Mouse (Mus musculus): ENCODE data around the gene Ube3b. TPM values are rescaled to one million over a fixed set of nuclear protein-coding genes. Genes with fewer than 3 reads are reported as not detected.

Gene Ube3b
- total RNA-seq, 2 experiments from 2014 or later: 62.7 to 67.8 TPM

DNA sequence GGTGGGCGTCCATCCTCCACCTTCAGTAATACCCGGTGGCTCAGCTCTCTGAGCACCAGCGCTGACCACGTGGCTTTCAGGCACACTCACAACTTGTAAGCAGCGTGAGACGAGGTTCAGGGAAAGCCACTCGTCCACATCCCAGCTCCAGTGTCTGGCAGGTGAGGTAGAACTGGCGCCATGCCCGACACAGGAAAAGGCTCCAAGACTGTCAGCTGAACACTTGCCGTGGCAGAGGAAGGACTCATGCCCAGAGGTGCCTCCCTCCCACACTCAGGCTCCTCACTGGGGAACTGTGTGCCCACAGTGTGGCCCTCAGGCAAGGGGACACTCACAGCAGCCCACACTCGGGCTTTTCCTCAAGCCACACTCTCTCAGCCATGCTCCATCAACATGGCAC, 7.2 kb upstream of the Ube3b start:
- no peak for DNase-seq (ENCODE audit: low spot score in 2 of 2)

DNA sequence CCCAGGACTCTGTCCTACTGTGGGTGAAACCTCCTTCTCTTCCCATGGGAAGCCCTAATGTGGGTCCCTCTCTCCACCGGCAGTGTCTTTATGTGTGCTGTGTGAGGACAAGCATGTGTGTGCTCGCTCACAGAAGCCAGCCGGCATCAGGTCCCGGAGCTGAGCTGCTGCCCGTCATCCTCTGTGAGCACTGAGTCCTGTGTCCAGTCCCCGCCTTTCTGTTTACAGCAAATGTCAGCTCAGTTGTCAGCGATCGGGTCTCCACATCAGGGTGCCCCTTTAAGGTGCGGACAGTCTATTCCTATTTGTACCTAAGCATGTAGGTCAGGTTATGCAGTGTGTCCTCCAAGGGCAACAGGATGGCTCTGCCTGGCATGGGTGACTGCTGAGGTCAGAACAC, 6.8 kb upstream of the Ube3b start:
- no peak for DNase-seq (ENCODE audit: low spot score in 2 of 2)

DNA sequence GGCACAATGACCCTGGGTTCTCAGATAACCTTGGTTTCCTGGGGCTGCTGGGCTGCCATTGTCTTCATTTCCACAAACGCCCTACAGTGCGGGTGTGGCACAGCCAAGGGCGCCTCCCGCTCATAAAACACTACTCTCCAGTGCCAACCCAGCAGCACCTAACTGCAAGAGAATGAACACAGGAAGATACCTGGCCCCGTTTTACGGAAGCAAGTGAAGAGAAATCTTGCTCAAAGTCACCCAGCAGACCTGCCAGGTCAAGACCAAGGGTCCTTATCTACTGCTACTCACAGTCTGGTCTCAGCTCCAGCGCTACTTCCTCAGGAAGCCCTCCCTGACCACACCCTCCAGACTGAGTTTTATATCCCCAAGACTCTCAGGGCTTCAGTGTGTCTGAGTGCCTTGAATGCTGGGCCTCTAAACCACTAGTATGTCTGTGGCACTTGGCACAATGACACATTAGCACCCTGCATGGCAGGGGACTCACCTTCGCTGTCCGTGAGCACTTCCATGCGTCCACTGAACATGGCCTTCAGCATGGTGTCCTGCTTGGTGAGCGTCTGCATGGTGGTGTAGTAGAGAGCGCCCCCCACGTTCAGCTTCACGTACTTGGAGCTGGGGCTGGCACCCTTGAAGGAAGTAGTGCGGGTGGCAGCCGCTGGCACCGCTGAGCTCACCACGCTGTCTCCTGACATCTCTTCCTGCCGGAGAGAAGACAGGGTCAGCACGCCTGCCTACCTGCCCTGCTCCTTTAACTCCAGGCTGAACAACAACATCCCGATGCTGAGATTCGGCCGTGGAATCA, 5.8 kb upstream of the Ube3b start:
- no peak for DNase-seq (ENCODE audit: low spot score in 2 of 2)

DNA sequence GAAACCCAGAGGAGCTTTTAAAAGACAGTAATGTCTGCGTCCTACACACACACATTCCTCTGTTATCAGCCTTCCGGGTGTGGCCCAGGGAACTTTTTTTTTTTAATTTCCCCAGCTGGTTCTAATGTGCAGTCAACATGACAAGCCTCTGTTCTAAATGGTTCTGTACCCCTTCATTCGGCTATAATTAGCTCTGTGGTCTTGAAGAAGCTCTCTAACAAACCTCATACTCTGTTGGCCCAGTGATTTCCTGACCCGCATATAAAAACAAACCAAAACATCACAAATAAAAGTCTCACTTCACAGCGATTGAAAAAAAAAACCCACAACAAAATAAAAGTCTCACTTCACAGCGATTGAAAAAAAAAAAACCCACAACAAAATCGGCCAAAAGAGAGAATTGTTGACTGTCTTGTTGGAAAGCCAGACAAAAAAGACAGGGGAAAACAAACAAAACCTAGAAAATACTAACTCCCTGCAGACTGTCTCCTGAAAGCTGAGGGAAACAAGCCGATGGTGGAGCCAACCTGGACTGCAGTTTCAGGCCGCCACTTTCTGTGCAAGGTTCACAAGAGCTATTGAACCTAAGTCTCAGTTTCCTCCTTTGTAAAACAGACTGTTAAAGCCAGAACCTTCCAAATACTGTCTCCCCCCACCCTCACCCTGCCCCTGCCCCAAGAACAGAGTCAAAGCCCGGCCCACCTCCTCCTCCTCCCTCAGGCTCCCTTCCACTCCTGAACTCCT, 2.1 kb upstream of the Ube3b start:
- no peak for DNase-seq (ENCODE audit: low spot score in 2 of 2)

DNA sequence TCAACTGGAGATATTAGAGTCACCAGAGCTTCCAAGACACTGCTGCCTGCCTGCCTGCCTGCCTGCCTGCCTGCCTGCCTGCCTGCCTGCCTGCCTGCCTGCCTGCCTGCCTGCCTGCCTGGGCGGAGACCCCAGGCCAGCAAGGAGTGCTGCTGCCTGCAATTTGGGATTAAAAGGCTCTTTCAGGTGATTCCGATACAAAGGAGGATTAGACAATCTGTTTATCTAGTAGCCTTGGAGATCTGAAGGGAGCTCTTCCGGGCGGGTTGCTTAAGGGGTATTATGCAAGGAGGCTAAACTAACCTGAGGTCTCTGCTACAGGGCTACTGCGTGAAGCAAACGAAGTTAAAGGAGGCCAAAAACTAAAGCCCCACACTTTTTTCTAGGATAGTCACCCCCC, 1.5 kb upstream of the Ube3b start:
- no peak for DNase-seq (ENCODE audit: low spot score in 2 of 2)

DNA sequence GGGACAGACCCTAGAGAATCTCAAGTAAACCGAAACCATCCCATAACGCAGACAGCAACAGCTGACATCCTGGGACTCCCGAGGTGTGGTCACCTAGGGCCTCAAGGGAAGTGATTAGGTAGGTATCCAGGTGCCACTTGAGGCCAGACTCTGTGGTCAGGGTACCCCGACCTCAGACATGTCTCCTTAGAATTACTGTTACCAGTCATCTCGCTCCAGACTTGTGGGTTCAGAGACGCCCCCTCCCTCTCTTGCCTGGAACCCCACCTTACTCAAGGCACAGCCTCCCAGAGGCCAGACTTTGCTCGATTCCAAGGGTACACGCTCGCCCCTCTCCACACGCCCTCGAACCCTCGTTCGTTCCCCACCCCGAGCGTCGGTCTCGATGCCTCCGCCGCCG, 644 bp upstream of the Ube3b start:
- DNase-seq (ENCODE audit: low spot score in 2 of 2): no peak

DNA sequence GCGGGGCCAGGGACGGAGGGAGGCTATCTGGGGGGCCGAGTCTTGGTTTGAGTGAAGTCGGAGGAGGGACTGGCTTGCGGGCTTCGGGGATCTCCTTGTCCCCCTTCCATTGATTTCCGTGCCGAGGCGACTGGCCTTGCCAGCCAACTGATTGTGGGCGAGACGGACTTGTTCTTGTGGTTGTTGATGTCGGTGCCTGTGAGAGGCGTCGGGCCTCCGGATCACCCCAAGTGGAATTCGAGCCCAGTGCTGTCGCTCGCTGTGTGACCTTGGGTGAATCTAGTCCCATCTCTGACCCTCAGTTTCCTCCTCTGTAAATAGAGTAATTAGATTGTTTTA, 575 bp downstream of the Ube3b start:
- no peak for DNase-seq (ENCODE audit: low spot score in 2 of 2)

DNA sequence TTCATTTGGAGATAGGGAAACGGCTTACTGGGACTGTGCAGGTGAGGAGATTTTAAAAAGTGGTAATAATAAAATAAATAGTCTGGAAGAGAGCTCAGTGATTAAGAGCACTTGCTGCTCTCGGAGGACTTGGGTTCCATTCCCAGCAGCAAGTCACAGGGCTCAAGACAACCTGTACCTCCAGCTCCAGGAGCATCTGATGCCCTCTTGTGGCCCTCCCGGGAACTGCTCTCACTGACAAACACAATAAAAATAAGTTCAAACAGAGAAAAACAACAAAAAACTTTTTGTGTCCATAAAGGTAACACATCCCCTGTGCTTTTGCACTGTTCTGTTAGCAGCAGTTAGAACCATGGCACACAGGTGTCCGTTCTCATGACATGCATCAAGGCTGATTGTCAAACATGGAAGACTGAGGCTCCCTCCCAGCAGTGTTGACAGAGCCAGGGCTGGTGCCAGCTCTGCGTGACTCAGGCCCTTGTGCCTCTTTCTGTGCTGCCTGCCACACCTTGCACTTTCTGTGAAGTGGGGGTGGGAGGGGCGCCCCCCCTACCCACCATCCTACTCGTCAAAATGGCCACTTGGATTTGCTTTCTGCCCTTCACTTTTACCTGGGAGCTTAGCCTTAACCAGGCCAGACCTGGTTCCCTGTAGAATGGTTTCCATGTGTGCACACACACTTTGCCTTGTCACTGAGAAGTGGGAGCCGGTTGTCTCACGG, 2.9 kb downstream of the Ube3b start:
- DNase-seq (ENCODE audit: low spot score in 2 of 2): peak; percentile 26 to 58

DNA sequence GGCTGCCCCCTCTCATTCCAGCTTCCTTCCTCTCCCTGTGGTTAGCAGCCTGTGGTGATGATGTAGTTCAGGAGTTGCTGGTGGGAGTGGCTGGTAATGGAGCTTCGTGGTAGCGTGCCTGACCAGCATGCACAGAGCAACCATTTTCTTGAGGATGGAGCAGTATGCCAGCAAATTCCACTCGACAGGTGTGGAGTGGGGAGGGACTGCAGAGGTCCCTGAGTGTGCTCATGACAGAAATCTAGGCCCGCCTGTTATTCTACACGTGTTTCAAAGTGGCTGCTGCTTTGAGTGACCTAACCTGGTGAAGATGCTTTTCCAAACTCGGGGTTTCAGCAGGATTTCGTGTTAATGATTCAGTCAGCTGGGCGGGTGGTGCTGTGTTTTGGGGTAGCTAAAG, 4.0 kb downstream of the Ube3b start:
- DNase-seq (ENCODE audit: low spot score in 2 of 2): no peak

DNA sequence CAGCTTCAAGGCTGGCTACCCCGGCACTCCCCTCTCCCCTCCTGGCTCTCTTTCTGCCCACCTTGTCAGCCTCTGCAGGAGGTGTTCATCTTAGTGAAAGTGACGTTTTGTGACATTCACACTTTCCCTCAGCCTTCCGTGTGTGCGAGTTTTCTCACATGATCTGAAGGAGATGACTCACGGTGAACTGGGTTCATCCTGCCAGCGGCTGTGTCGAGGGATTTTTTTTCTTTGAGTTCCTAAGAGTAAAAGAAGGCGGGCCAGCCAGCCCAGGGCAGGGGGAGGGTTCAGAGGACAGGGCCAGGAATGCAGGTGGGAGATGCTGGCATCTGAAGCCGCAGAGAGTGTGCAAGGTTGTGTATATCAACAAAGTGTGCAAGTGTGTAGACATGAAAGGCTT, 12.8 kb downstream of the Ube3b start:
- no peak for DNase-seq (ENCODE audit: low spot score in 2 of 2)

DNA sequence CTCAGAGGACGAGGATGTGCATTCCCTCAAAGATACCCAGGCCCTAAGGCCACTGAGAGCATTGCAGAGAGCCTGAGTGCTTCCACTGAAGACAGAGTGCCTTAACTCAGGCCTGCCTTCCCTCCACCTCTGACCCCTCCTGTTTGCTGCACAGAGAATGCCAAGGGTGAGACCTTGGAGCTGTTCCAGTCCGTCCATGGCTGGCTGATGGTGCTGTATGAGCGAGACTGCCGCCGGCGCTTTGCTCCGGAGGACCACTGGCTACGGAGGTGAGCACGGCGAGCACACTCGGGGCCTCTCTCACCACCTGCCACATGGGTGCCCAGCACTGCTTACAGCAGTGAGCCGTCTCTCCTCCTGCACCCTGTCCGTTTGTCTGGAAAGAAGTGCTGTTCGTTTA, 26.2 kb downstream of the Ube3b start:
- DNase-seq (ENCODE audit: low spot score in 2 of 2): peak; percentile 53 to 71

DNA sequence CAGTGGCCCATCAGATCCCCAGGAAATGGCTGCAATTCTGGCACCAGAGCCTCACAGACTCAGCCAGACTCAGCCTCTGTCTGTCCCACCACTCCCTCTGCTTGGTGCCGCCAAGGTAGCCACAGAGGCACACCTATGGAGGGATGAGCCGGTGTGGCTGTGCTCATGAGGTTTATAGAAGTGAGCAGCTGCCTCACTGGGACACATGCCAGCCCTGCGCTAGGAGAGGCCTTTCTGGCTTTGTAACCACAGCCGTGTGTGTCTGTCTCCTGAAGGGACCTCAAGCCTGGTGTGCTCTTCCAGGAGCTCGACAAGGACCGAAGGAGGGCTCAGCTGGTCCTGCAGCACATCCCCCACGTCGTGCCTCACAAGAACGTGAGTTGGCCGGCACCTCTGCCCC, 26.9 kb downstream of the Ube3b start:
- no peak for DNase-seq (ENCODE audit: low spot score in 2 of 2)

DNA sequence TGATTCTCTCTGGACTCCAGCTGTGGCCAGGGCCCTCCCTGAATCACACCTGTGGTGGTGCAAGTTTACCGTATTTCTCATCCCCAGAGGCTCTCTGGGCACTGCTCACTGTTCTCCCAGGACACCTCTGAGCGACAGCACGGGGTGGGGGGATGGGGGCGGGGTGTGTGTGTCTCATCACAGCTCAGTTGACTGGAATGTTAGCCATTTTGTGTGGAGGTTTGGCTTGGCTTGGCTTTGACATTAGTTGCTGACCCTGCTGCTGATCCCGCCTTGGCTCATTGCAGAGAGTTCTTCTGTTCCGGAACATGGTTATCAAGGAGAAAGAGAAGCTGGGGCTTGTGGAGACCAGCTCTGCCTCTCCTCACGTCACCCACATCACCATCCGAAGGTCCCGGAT, 27.4 kb downstream of the Ube3b start:
- no peak for DNase-seq (ENCODE audit: low spot score in 2 of 2)

DNA sequence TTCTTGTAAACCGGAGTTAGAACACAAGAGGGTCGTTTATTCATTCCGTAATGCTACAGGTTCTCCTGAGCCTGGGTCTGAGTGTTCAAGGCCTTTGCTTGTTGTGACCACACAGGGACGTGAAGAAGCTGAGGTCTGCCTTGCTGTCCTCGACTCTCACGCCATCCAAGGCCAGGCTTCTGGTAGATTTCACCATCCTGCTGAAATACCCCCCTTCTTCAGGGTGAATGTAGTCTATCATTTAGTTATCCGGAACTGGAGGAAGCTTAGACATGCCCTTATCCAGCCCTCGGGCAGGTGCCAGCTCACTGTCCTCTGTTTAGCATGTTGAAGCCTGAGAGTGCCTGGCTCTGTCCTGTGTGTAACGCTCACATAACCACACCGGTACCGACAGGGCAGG, 28.4 kb downstream of the Ube3b start:
- no peak for DNase-seq (ENCODE audit: low spot score in 2 of 2)

DNA sequence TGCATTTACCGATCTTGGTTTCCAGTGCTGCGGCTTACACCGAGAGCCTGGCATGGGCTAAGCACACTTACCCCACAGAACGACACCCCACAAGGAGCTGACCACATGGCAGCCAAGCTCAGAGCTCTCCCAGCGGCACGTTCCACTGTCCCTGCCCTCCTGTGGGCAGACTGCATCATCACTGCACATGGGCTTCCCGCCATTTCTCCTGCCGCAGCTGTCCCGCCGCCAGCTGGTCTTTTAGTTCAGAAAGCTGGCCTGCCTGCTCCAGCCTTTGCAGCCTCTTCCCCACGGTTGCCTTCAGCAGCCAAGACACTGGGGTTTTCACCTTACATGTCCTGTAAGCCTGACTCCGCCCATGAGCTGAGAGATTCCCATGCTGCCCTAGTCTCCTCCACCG, 30.0 kb downstream of the Ube3b start:
- DNase-seq (ENCODE audit: low spot score in 2 of 2): no peak

DNA sequence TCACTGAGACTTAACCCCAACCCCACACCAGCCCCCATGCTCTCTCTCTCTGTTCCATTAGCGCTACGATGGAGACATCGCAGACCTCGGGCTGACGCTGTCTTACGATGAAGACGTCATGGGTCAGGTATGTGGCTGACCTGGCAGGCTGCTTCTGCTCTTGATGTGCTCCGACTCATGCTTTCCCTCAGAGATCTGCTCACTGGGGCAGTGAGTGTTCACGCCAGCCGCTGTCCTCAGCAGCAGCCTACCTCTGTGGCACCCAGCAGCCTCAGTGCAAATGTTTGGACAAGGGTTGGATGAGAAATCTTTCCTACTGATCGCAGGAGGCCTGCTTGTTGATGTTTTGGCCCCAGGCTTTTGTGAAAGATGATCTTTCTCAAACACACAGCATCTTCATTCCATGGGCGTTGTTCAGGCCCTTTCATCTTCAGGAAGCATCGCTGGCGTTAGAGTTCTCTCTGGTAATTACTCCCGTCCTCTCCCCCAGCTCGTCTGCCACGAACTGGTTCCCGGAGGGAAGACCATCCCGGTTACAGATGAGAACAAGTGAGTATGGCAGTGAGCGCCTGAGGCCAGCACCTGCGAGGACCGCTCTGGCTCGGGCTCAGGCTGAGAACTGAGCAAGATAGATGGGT, 32.1 kb downstream of the Ube3b start:
- no peak for DNase-seq (ENCODE audit: low spot score in 2 of 2)

DNA sequence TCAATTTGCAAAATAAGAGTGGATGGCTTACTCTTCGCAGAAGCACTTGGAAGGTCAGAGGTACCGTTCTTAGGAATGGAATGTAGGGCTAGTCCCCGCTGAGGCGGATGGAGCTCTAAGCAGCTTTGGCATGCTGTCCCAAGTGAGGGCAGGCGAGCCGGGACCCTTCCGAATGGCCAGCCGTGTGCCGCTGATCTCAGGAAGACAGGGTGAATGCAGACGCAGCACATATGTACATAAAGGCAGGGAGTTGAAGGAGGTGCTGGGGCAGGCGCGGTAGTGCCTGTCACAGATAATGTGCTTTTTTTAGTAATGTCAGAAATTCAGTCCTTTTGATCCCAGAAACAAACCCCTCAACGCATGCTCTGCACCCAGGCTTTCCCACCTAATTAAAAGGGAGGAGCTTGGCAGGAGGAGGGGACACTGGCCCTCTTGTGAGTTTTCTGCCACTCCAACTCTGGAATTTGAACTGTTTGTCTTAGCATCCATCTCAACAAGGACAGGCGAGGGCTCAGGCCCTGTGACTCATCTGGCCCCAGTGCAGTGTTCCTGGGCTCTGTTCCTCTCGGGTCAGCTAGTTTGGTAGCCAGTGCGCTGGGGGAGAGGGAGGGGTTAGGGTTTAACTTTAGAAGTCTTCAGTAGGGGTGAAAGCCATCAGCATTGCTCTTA, 32.8 kb downstream of the Ube3b start:
- DNase-seq (ENCODE audit: low spot score in 2 of 2): peak in 1 of 2 experiments; percentile 40

DNA sequence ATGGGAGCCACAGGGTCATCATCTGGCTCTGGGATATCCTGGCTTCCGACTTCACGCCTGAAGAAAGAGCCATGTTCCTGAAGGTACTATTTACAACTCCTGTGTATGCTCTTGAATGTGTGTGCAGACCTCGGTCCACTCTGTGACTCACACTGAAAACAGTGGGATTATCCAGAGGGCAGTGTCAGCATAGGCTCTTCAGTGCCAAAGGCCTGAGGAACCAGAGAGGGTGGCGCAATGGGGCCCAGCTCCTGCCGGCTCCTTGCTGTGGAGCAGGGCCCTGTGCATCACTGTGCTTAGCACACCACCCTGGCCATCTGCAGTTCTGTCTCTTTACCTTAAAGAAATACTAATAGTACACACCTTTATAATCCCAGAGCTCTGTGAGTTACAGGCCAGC, 35.2 kb downstream of the Ube3b start:
- no peak for DNase-seq (ENCODE audit: low spot score in 2 of 2)

DNA sequence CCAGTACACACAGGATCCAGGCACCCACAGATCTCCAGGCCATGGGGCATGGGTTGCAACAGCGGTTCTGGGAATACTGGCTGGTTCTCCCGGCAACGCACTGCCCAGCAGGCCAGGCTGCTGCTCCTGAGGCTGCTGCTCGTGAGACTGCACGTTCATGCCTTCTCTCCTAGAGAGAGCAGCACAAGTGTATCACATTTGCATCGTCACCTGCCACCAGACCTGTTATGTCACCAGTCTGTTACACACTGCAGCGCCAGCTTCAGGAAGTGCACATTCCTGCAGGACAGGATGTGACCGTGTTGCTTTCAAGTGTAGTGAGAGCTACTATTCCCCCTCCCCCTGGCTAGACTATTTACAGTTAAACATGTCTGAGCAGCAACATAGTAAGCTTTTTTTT, 36.4 kb downstream of the Ube3b start:
- DNase-seq (ENCODE audit: low spot score in 2 of 2): no peak

DNA sequence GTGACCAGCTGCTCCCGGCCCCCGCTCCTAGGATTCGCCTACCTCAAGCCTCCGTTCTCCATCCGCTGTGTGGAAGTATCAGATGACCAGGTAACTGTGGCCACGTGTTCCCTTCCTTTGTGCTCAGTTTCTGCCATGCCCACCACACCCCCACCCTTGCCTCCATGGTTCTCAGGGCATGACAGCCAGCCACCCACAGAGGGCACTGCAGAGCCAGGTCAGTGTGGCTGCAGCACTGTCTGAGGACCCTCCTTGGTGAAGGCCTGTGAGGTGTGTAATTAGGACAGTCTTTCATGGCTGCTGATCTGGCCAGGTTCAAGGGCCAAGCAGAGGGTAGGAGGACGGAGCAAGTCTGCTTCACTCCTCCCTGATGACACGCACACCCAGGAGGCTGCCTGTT, 38.1 kb downstream of the Ube3b start:
- no peak for DNase-seq (ENCODE audit: low spot score in 2 of 2)

Data from adrenal gland, adult 18-20 months (tissue).